Mouse (Mus musculus) urinary bladder, postnatal 10 days (tissue): ENCODE measurements at regions not wholly inside any gene's neighbourhood (a gene's known extent, or its start where the extent isn't known, plus 50 kb on each side); places are given as distances from the start of the nearest gene placed in this dataset.
"Not testable (repeated sequence)": the region's sequence is repeated elsewhere in the genome, so short reads cannot be mapped to it uniquely, and the experiment has no call there.

ENCODE experiments used
- DNase-seq: peaks from one replicate; pipeline ENCODE4 v3.0.0; 2022; ENCODE audit warnings: low spot score

DNA sequence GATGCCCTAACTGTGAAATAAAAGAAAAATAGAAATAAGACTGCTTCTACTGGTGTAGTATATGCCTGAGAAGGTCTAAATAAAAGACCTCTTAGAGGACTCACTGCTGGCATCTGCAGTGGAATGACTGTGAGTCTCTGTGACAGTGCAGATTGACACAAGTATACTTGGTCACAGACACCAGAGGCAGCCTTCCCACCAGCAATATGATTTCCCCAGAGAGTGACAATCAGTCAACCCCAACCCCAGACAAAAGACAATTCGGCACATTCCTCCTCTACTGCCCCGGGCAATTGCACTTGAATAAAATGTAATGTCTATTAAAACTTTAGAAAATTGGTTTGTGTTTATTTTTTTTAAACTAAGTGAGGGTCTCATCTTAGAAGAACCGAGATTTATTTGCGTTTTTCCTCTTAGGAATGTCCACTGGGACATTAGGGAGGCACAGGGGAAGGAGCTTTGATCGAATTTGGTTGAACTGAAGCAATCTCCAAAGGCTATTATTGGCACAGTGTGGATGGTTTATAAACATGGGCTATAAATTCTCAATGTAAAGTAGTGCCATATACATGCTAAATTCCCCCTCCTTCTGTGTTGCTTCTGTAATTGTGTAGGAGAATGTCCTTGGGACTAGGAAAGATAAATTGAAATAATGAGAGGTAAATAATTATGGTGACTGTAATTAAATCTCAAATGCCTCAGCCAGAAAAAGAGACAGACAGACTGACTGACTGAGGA lies 123.0 kb upstream of the Lnx1 start:
- no peak for DNase-seq

DNA sequence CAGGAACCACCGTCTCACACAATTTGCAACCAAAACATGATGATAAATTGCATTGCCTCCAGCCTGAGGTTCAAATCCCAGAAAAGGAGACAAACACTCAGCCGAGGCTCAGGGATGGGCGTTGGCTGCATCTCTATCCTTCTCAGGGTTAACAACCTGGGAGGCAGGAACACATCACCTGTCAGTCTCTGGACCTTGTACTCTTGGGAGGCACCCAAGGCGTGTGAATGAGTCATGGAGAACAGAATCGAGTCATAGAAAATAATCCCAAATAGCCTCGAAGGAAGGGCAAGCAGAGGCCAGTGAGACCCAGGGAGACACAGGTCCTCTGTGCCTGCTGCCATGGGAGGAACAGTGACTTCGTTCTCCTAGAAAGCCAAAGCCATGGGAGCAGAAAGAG lies 121.0 kb upstream of the Lnx1 start:
- no peak for DNase-seq

DNA sequence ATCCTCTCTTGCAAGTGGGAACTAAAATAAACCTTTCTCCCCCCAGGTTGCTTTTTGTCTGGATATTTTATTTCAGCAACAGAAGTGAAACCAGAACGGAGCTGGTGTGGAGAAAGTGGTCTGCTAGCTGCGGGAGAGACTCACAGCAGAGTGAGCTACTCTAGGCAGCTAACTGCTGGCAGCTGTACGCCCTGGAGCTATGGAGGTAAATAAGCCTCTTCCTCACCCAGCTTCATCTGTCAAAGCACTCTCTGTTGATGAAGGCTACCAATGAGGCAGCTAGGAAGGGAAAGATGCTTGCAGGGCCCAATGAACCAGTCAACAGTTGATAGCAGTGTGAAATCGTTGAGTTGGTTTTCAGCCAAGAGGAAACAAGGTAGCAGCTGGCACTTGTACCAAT lies 119.3 kb upstream of the Lnx1 start:
- no peak for DNase-seq

DNA sequence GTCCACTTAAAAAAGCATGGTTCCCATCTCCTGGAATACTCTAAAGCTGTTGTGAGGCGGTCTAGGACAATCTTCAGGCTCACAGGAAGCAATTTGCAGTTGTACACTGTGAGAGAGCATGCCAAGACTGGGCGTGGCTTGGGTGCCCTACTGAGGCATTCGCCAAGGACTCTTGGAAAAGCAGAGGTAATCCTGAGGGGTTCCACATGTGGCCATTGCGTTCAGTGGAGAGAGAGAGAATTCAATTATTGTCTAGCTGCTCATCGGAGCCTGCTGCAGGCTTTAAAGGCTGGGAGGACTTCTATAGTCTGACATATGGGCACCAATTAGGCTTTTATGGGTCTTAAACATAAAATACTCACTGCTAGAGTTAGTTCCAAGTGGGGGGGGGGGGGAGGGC lies 113.8 kb upstream of the Lnx1 start:
- no peak for DNase-seq

DNA sequence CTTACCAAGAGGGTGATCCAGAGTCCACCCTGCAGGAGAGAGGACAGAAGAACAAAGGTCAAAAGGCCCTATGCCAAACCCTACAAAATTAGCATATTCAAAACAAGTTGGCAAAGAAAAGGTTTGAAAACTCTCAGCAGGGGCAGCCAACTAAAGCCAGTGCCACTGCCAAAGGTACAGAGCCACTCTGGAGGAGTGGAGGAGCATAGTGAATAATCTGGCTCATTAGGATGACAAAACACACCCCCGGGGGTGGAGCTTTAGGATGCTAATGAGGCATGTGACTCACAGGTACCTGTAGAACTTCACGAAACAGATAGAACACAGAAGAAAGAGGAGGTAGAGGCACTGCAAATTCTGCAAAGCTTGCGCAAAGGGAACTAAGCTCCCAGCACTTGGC lies 110.7 kb upstream of the Lnx1 start:
- DNase-seq, result no peak

DNA sequence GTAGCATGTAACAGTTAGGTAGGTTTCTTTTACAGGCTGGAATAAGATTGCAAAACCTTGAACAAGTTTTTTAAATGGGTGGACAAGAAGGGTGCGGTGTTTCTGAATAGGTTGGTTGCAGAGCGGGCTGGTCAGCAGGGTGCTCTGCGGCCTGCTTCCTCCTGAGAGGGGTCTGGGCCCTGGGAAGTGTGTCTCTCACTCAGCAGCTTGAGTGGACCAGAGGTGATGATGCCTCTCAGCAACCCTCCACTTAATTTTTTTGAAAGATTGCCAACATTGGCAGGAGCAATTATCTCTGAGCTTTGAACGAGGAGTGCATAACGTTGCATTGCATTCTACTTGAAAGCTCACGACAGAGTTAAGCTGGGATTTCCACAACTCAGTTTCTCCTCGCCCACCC lies 108.3 kb upstream of the Lnx1 start:
- no peak for DNase-seq

DNA sequence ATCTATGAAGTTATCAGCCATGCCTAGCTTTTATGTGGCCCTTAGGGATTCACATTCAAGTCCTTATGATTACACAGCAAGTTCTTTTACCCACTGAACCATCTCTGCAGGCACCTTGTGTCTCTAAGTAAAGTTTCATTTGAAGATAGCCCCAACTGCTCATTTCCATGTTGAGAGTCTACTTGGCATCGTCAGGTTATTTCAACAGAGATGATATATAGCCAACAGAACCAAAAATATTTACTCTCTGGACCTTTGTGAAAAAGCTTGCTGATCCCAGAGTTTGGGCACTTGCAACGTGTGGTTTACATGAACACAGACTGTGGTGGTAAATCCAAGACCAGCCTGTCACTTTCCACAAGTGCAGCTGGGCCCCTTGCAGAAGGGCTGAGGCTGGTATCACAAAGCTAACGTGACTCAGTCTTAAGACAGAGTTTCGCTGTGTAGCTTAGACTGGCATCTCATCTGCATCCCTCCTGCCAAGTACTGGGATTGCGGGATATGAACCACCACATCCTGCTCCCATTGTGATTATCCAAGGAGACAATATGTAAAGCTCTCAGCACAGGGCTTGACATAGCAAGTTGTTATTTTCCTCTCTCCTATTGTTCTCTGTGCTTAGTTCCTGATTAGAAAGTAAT lies 105.0 kb upstream of the Lnx1 start:
- no peak for DNase-seq

DNA sequence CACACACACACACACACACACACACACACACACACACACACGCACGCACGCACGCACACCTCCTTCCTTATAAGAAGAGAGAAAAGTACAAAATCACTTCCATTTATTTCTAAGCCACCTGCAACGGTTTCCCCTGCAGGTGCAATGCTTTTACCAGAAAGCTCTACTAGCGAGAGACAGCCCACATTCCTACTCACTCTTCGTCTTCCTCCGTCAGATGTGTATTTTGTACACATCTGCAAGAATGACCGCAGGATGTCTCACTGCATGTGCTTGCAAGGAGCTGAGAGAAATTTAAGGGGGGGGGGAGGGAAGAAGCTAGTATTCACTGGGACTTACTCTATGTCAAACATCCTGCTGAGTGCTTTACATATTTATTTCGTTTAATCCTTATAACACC lies 99.2 kb upstream of the Lnx1 start:
- DNase-seq, result no peak

DNA sequence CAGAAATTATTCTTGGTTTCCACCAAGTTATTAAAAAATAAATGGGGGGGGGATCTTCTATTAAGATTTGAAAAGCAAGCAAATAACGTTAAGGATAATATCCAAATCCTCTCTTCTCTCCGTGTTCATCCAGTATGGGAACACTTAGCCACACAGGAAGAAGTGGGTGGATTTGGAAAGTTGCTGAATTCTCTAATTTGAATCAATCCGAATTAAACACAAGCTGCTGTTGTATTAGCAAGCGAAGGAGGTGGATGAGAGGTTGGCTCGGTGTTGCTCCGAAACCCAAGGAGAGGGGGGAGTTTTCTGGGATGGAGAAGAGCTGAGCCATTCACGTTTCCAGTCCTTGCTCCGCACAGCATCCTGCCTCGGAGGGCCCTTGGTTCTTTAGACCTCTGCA lies 97.6 kb upstream of the Lnx1 start:
- no peak for DNase-seq

DNA sequence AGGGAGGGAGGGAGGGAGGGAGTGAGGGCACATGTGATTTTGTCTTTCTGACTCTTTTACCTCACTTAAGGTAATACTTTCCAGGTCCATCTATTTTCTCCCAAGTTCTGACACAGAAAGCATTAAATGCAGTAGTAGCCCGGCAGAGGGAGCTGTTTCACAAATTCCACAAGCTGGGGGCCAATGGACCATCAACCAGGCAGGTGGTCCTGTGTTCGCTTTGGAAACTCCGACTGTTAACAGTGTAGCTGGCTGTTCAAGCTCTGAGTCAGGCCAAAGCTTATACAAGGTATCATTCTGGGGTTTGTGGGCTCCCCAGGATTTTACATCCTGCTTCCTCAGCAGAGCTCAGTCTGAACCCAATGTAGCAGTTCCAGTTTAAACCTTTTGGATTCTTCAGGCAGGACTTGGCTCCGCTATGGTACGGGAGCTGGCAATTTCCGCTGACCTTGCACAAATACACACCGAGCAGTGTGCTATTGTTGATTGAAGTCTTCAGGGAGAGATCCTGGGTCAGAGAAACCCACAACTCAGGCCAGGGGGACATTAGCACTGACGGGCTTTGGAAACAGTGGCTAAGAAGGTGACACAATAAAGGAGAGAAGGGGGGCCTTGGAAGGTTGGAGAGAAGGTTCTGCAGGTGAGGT lies 93.8 kb upstream of the Lnx1 start:
- no peak for DNase-seq

DNA sequence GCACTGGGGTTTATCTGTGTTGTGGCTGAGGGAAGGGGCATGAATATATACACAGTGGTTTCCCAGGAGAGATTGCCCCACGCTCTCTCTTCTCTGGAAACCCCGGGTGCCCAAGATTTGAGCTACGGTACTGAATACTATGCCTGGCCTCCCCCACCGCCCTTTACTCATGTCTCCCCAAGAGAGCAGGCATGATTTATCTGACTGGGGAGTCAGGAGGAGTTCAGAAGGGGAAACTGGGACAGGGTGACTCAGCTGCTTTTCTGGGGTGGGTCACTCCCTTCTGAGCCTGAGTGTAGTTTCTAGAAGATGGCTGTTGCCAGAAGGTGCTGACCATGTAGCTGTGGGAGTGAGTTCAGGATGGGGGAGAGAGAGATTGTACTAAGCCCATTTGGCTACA lies 92.0 kb upstream of the Lnx1 start:
- no peak for DNase-seq

DNA sequence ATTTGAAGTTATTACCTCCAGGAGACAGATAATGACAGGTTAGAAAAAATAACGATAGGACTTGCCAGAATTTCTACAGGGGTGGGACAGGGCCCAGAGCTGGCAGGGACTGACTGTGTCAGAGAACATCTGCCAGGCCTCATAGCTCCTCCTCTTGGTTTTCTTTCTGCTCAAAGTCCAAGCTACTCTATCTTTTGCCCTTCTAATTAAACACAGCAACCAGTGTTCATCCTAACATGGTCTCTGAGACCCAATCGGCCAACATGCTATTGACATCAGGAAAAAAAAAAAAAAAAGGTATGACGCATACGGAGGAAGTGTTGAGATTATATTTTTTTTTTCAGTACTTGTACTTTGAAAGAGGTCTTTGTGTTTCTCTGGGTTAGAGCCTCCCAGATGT lies 90.7 kb upstream of the Lnx1 start:
- DNase-seq, result no peak

DNA sequence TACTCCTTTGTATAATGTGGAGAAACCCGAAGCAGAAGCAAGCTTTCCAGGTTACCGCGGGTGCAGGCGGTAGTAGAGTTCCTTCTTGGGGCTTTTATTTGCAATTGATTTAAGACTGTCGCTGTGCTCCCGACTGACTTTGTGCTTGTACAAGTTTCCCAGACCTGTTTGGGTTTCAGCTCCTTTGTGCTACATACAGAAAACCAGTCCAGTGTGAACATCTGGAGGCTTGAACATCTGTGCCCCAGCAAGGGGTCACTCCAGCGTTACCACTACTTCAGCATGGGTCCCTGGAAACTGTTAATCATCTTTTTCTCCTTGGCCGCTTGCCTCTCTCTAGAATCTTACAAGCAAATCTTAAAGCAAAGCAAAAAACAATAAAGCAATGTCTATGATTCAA lies 90.2 kb upstream of the Lnx1 start:
- DNase-seq, result no peak

DNA sequence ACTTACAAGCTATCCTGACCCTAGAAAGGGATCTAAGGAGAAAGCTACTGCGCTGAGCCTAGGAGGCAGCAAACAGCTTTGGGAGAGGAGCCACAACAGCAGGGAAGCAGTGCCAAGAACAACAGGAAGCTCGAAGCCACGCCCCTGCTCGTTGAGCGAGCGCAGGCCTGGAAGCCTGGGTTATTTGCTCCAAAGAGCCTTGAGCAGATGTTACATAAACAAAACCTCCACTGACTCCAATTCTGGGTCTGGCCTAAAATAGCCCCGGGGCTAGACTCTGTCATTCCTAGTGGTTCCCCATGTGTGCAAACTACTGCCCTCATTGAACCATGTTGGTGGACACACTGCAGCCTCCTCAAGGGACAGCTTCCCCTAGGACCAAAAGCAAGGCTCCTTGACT lies 89.6 kb upstream of the Lnx1 start:
- DNase-seq, result peak; percentile 31

DNA sequence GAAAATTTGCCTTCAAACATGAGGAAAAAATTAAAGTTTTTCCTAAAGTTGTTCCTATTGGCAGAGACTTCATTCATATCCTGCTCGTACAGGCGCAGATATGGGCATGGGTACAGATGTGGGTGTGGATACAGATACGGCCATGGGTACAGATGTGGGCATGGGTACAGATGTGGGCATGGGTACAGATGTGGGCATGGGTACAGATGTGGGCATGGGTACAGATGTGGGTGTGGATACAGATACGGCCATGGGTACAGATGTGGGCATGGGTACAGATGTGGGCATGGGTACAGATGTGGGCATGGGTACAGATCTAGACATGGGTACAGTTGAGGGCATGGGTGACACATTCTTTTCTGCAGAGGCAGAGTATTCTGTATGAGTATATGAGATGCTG lies 87.8 kb upstream of the Lnx1 start:
- DNase-seq, result not testable (repeated sequence)

DNA sequence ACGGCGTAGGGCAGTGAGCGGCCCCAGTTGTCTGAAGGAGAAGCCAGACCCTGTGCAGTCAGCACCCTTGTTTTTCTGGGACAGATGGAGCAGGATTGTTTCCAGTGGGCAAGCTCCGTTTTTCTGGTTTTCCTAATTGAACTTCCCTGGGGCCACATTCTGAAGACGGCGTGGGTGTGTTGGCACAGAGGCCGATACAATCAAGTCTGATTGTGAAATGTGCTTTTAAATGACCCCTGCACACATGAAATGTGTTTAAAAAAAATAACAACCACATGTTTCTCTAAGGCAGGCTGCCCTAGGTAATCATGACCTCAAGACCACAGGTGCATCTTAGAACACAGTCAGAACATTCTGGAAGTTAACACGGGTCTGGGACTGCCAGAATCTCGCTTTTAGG lies 81.2 kb upstream of the Lnx1 start:
- DNase-seq, result no peak

DNA sequence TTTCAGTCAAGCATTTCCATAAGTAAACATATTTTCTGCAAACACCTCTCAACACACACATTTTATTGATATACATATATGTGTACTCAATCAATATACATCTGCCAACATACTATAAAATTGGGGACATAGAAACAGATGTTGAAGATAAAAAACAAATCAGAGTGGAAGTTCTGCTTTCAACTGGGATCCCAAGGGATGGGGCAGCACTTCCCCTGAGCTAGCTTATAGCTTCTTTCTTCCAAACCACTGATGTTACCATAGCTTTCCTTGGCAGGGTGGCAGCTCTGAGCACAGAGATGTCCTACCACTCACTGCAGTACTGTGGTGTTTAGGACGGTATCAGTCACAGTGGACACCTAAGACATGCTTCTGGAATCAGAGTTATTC lies 75.4 kb upstream of the Lnx1 start:
- DNase-seq, result no peak

DNA sequence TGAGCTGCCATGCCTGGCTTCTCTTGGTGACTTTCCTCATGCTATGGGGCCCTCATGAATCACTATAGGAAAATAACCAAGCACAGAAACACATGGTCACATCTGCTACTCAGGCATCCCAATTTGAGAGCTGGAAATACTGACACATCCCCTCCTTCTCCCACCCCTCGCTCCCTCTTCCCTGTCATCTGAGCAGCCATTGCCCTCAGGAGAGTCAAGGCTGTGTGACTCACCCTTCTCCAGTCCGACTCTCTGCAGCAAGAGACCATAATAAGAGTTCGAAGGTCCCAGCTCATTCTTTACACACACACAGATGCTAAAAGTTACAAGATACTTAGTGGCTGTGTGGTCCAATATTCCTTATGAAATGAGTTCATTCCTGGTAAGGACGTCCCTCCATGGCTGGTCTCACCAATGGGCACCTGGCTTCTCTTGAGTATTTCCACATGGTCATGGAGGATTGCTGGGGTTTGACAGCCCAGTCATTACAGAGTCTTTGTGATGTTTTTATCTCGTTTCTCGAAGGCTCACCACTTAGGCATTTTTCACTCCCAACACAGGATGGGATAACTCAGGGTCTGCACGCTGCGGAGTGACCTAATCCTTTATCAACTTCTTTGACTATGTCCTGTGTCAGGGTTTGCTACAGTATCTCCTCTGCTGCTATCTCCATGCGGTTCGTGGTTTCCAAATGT lies 74.8 kb upstream of the Lnx1 start:
- DNase-seq, result no peak

DNA sequence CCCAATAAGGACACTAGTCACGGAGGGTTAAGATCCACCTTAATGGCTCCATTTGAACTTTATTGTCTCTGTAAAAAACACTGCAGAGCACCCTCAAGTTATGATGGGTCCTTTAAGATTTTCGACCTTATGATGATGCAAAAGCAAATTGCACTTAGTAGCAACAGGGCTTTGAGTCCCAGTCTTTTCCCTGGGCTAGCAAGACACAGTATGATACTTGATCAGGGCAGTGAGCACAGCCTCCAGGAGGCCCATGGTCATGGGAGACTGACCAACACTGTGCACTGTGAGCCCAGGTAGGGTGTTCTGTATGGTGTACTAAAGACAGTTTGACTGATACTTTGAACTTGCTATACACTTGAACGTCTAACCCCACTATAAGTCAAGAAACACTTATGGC lies 73.4 kb upstream of the Lnx1 start:
- no peak for DNase-seq

DNA sequence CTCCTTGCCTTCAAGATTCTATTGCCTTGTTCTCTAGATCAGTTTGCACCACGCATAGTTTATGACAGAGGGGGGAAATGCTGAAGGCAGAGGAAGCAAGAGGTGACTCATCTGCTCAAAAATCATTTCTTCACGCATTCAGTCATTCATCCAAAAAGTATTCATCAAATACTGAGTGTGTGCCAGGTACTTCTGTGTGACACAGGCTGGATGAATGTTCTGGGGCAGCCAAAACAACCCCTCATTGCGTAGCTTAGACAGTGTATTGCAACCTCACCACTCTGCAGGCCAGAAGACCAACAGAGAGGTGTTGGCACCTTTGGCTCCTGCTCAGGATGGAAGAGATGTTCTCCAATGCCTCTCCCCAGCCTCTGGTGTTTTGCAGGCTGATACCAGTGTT lies 72.9 kb upstream of the Lnx1 start:
- no peak for DNase-seq

DNA sequence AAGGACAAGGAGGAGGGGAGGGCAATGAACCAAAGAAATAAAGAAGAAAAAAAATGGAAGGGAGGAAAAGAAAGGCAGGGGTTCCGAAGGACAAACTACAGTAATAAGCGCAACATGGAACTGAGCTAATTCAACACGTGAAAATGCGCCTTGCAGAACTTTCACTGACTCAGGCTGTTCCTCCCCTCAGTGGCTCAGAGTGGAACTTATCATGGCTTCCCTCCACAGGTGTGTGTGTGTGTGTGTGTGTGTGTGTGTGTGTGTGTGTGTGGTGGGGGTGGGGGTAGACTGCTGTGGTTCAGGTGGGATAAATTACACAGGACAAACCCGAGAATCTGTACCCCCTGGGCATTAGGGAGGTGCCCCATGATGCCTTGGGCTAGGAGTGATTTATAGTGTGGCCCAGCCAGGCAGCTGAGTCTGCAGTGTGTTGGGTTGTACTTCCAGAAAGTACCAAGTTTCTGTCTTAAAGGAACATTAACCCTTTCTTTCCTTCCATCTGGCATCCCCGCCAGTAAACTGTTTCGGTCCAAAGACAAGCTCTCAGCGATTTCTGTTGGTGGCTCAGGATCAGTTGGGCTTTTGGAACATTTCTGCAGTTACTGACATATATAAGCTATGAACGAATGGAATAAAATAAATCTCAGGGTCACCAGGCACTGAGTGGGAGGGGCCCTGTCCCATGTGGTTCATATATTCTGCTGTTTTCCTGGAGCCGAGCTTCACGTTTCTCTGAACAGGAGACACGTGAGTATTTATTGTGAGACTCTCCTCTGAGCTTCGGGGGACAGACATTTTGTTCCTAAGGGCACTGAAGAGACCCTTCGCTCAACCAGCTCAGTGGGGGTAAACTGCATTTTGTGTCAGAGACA lies 71.1 kb upstream of the Lnx1 start:
- no peak for DNase-seq

DNA sequence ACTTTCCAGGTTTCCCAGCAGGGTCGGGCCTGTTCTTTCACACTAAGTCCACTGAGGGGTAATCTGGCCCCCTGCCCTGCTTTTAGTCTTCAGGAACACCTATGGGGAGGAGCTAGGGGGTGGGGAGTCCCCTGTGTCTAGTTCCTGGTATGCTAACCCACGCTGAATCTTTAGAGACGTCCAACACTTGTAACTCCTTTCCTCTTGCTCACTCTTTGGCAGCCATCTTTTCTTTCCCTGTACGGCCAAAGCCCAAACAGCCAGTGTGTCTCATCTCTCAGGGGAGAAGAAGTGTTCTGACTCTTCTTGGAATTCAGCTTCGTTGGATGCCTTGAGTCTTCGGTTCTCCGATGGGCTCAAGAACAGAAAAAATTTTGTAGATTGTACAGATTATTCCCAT lies 68.4 kb upstream of the Lnx1 start:
- no peak for DNase-seq
